Mouse (Mus musculus) MEL (cell line): ENCODE results near the gene Mybphl.

ENCODE experiments used
- CTCF ChIP-seq, 3 experiments: IDR thresholded peaks in 2 of 3; conservative IDR thresholded peaks in 1 of 3; 2 replicates each; pipeline ENCODE4 v1.5.1; 2011 to 2012; ENCODE audit warnings: low read length in 3 of 3, low read depth in 2 of 3, mild to moderate bottlenecking in 2 of 3, improper control_type of control experiment in 1 of 3, inconsistent platforms in 1 of 3, mixed read lengths in 1 of 3, moderate library complexity in 1 of 3; ENCODE audit not compliant: control insufficient read depth in 1 of 3, insufficient read depth in 1 of 3, poor library complexity in 1 of 3, severe bottlenecking in 1 of 3
- ZNF384 ChIP-seq: IDR thresholded peaks from 2 replicates; pipeline ENCODE4 v1.6.1; 2012; ENCODE audit warnings: low read depth, mild to moderate bottlenecking, inconsistent platforms, low read length, improper control_type of control experiment

- no peak for TF ChIP-seq ZNF384
- TF ChIP-seq CTCF (IDR thresholded peaks at IDR 0.05 in 2 of 3, conservative IDR thresholded peaks at IDR 0.05 in 1 of 3; ENCODE audit: control insufficient read depth in 1 of 3, insufficient read depth in 1 of 3, low read depth in 2 of 3, low read length in 3 of 3, poor library complexity in 1 of 3, severe bottlenecking in 1 of 3): no peak
Measured at GRCm38 (mm10) chr3:108367828-108368227, 3.1 kb downstream of the Mybphl start.
